Mouse (Mus musculus) stomach, embryonic 15.5 days (tissue): Measurements from ENCODE around the gene Slc29a3. TPM values are rescaled to one million over a fixed set of nuclear protein-coding genes. Genes with fewer than 3 reads are reported as not detected.
A peak's percentile ranks its signal among the peaks of the same experiment; 100 is the strongest.

ENCODE experiments used
- ATAC-seq: fragments of 200-750 bp; cut with Nextera tagmentation; 2 replicates; pipeline ENCODE4 v1.8.0; 2017; ENCODE audit warnings: low read depth, moderate number of reproducible peaks, moderate TSS enrichment; ENCODE audit not compliant: insufficient read depth, low FRiP score
- H3K27ac ChIP-seq: fragments of 300-500 bp; sonication (generic); 2 replicates; pipeline ENCODE4 v1.5.1; 2015; ENCODE audit warnings: mild to moderate bottlenecking, inconsistent platforms
- H3K27me3 ChIP-seq: fragments of 300-500 bp; sonication (generic); replicated peaks from 2 replicates; pipeline ENCODE4 v1.6.1; 2015; ENCODE audit warnings: inconsistent platforms
- H3K36me3 ChIP-seq: fragments of 300-500 bp; sonication (generic); 2 replicates; pipeline ENCODE4 v1.6.1; 2015; ENCODE audit warnings: inconsistent platforms
- H3K4me1 ChIP-seq: fragments of 300-500 bp; sonication (generic); 2 replicates; pipeline ENCODE4 v1.6.1; 2015; ENCODE audit warnings: inconsistent platforms
- H3K4me2 ChIP-seq: fragments of 300-500 bp; sonication (generic); 2 replicates; pipeline ENCODE4 v1.6.1; 2015; ENCODE audit warnings: mild to moderate bottlenecking, inconsistent platforms
- H3K4me3 ChIP-seq: fragments of 300-500 bp; sonication (generic); replicated peaks from 2 replicates; pipeline ENCODE4 v1.5.1; 2015; ENCODE audit warnings: inconsistent platforms
- H3K9ac ChIP-seq: fragments of 300-500 bp; sonication (generic); 2 replicates; pipeline ENCODE4 v1.6.1; 2015; ENCODE audit warnings: inconsistent platforms
- H3K9me3 ChIP-seq: fragments of 300-500 bp; sonication (generic); 2 replicates; pipeline ENCODE4 v1.6.1; 2016; ENCODE audit warnings: inconsistent platforms
- WGBS: fragments of 180-500 bp; shearing (Covaris S2); methylation state at CpG from one replicate; pipeline ENCODE4 v1.1.7; 2015; 5-methylcytosine and 5-hydroxymethylcytosine counted together
- polyA plus RNA-seq: library from polyadenylated mRNA; unstranded; fragments of >200 nt; fragmentation: Nextera tagmentation; extraction: Ambion mirVana; gene quantifications from 2 replicates; pipeline ENCODE4 v1.2.1, GENCODE M21; 2015

Slc29a3 gene
- polyA plus RNA-seq, 1 experiment from 2014 or later: 11.4 TPM

DNA sequence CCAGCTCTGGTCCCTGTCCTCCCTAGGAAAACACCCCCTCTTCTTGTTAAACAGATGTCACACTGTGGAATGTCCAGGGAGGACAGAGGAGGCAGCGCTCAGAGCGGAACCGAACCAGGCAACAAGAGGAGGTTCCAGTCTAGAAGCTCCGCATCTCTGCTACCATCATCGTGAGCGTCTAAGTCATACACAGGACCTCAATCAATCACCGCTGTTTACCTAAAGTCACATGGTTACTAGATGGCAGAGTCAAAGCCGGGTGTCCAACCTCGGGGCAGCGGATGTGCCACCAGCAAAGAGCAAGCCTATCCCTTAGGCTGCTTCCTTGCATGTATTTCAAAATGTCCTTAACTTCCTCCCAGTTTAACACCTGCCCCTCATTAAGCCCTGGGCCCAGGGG is 39.8 kb upstream of the Slc29a3 start:
- Histone ChIP-seq H3K27me3 (no peaks in the 10 kb centered on the region), H3K36me3 (no peaks in the 10 kb centered on the region), H3K4me2 (no peak overlapping the region), H3K4me3 (no peak overlapping the region), H3K9me3 (no peaks in the 10 kb centered on the region), H3K4me1 (peaks cover 2% of the 10 kb centered on the region; the same call in 1 of the 2 replicates), H3K27ac (no peak overlapping the region), H3K9ac (no peak overlapping the region)
- WGBS: 32% methylated on average over 10 of the region's 10 CpGs
- ATAC-seq: no peak

DNA sequence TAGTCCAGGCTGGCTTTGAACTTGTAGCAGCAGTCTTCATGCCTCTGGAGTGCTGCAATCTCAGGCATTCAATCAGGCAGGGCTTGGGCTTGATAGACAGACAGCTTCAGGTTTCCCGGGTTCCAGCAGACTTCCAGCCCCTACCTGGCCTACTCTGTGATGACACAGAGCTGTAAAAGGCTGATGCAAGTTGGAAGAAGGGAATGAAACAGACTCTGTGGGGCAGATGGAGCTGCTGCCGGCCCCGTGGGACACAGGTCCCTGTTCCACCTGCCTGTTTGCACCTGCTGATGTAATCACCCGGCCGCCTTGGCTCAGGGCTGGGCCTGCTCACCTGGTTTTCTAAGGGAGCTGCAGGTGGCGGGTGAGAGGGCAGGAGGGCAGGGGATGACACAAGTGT is 38.3 kb upstream of the Slc29a3 start:
- no peak overlapping the region for H3K9ac ChIP-seq
- no peaks in the 10 kb centered on the region for H3K36me3 ChIP-seq
- H3K27me3 ChIP-seq: no peaks in the 10 kb centered on the region
- WGBS: 75% methylated on average over 6 of the region's 6 CpGs
- no peak for ATAC-seq
- H3K4me2 ChIP-seq: no peak overlapping the region
- H3K4me3 ChIP-seq: no peak overlapping the region
- H3K27ac ChIP-seq: no peak overlapping the region
- H3K4me1 ChIP-seq: no peaks in the 10 kb centered on the region; the same call in 1 of the 2 replicates
- no peaks in the 10 kb centered on the region for H3K9me3 ChIP-seq

GRCm38 (mm10) chr10:60787303-60788074 is 34.9 kb upstream of the Slc29a3 start:
- Histone ChIP-seq H3K36me3 (no peaks in the 10 kb centered on the region), H3K4me3 (no peak overlapping the region), H3K27ac (no peak overlapping the region), H3K27me3 (no peaks in the 10 kb centered on the region), H3K9me3 (no peaks in the 10 kb centered on the region), H3K4me1 (no peaks in the 10 kb centered on the region; the same call in 1 of the 2 replicates), H3K9ac (no peak overlapping the region), H3K4me2 (no peak overlapping the region)
- 69% methylated on average over 16 of the region's 16 CpGs for WGBS
- no peak for ATAC-seq

DNA sequence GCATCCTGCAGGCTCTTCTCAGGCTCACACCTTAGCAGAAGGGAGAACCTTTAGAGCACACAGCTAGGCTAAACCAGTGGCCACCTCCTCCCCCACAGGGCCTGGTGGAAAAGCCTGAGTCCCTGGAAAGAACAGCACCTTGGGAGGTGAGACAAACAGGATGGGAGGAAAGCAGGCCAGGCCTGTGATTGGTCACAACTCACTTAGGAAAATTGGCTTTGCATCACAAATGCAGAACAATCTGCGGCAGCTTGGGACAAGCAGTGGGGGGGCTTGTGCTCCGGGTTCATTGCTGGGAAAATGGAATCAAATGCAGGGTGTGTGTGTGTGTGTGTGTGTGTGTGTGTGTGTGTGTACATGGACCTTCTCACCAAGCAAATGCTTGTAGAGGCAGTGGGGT is 31.0 kb upstream of the Slc29a3 start:
- no peak overlapping the region for H3K4me3 ChIP-seq
- no peaks in the 10 kb centered on the region for H3K27me3 ChIP-seq
- H3K9ac ChIP-seq: no peak overlapping the region
- no peak overlapping the region for H3K4me2 ChIP-seq
- no peaks in the 10 kb centered on the region for H3K36me3 ChIP-seq
- H3K9me3 ChIP-seq: no peaks in the 10 kb centered on the region
- no peaks in the 10 kb centered on the region; the same call in 1 of the 2 replicates for H3K4me1 ChIP-seq
- no peak for ATAC-seq
- H3K27ac ChIP-seq: no peak overlapping the region
- 37% methylated on average over 2 of the region's 2 CpGs for WGBS

DNA sequence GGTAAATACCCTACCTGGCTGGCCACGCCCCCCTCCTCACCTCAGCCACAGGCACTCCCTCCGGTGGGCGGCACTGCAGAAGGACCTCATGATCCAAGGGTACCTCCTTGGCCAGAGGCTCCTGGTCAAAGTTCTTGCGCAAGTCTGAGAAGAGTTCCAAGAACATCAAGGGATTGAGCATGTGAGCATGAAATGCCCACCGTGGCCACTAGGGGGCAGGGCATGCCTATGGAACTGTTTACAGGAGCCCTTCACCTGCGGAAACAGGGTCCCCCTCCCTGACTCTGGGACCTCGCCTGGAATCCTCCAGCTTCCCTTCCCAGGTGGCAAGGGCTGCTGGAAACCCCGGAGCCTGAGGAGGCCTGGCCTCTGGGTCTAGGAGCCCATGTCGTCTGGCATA is 27.0 kb upstream of the Slc29a3 start:
- no peaks in the 10 kb centered on the region for H3K27me3 ChIP-seq
- 8% methylated on average over 9 of the region's 9 CpGs for WGBS
- no peaks in the 10 kb centered on the region for H3K4me1 ChIP-seq
- no peaks in the 10 kb centered on the region for H3K36me3 ChIP-seq
- H3K27ac ChIP-seq: no peak overlapping the region
- no peaks in the 10 kb centered on the region for H3K9me3 ChIP-seq
- H3K4me2 ChIP-seq: no peak overlapping the region
- no peak overlapping the region for H3K9ac ChIP-seq
- ATAC-seq: peak; percentile 29; the same call in 1 of the 2 replicates
- no peak overlapping the region for H3K4me3 ChIP-seq

GRCm38 (mm10) chr10:60778542-60778941 is 25.9 kb upstream of the Slc29a3 start:
- no peak overlapping the region for H3K4me3 ChIP-seq
- H3K9ac ChIP-seq: no peak overlapping the region
- no peaks in the 10 kb centered on the region for H3K27me3 ChIP-seq
- WGBS: 65% methylated on average over 12 of the region's 12 CpGs
- no peak for ATAC-seq
- no peak overlapping the region for H3K27ac ChIP-seq
- no peaks in the 10 kb centered on the region for H3K36me3 ChIP-seq
- no peaks in the 10 kb centered on the region for H3K4me1 ChIP-seq
- no peak overlapping the region for H3K4me2 ChIP-seq
- no peaks in the 10 kb centered on the region for H3K9me3 ChIP-seq

DNA sequence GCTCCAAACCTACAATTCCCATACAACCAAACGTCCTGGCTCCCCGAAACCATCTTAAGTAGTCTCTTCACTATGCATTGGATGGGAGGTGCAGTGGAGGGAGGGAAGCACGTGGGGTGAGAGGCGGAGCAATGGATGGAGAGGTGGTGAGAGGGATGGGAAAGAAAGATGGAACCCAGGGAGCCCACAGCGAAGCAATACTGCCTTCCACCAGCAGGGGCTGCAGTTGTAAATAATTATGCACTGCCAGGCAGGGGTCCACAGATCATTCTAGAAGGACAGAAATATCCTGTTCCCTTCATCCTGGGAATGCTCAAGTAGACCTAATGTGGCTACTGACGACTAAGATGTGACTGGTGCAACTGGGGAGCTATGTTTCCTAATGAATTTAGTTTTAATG is 22.9 kb upstream of the Slc29a3 start:
- no peaks in the 10 kb centered on the region for H3K4me1 ChIP-seq
- ATAC-seq: no peak
- H3K27me3 ChIP-seq: no peaks in the 10 kb centered on the region
- no peak overlapping the region for H3K4me3 ChIP-seq
- 75% methylated on average over 6 of the region's 6 CpGs for WGBS
- no peaks in the 10 kb centered on the region for H3K36me3 ChIP-seq
- H3K9me3 ChIP-seq: no peaks in the 10 kb centered on the region
- H3K4me2 ChIP-seq: no peak overlapping the region
- H3K9ac ChIP-seq: no peak overlapping the region
- H3K27ac ChIP-seq: no peak overlapping the region

DNA sequence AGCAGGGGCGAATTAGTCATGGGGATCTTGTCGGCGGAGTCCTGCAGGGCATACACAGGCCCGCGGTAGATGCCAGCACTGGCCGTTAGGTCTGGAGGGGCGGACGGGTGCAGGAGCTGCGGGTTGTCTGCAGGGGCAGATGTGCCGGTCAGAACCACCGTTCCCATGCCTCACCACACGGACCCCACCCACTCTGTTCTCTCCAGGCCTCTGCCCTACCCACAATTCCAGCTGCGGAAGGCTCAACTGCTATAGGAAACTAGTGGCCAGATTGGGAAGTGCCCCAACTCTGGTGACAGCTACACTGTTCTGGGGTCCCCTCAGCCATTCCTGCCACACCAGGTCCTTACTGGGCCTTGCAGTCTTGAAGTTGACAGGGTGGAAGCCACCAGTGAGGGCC is 22.0 kb upstream of the Slc29a3 start:
- H3K36me3 ChIP-seq: no peaks in the 10 kb centered on the region
- no peak overlapping the region for H3K27ac ChIP-seq
- no peaks in the 10 kb centered on the region for H3K27me3 ChIP-seq
- no peak overlapping the region for H3K4me3 ChIP-seq
- no peaks in the 10 kb centered on the region for H3K9me3 ChIP-seq
- no peak overlapping the region for H3K4me2 ChIP-seq
- no peaks in the 10 kb centered on the region for H3K4me1 ChIP-seq
- no peak overlapping the region for H3K9ac ChIP-seq
- ATAC-seq: no peak
- WGBS: 92% methylated on average over 13 of the region's 13 CpGs

- ATAC-seq: no peak
- Histone ChIP-seq H3K36me3 (no peaks in the 10 kb centered on the region), H3K4me3 (no peak overlapping the region), H3K4me2 (no peak overlapping the region), H3K27ac (no peak overlapping the region), H3K27me3 (no peaks in the 10 kb centered on the region), H3K9ac (no peak overlapping the region), H3K4me1 (no peaks in the 10 kb centered on the region), H3K9me3 (no peaks in the 10 kb centered on the region)
- WGBS: 64% methylated on average over 4 of the region's 4 CpGs
Observed at GRCm38 (mm10) chr10:60770855-60771254, 18.3 kb upstream of the Slc29a3 start.

GRCm38 (mm10) chr10:60768614-60769013 is 16.0 kb upstream of the Slc29a3 start:
- Histone ChIP-seq H3K4me1 (no peaks in the 10 kb centered on the region), H3K36me3 (no peaks in the 10 kb centered on the region)
- no peak for ATAC-seq

GRCm38 (mm10) chr10:60767400-60767799 is 14.8 kb upstream of the Slc29a3 start:
- Histone ChIP-seq H3K4me3 (no peak overlapping the region), H3K27me3 (no peaks in the 10 kb centered on the region), H3K4me1 (no peaks in the 10 kb centered on the region), H3K9ac (no peak overlapping the region), H3K9me3 (no peaks in the 10 kb centered on the region), H3K4me2 (no peak overlapping the region), H3K36me3 (no peaks in the 10 kb centered on the region), H3K27ac (no peak overlapping the region)
- 80% methylated on average over 7 of the region's 7 CpGs for WGBS
- 0 out of 2 replicates have a peak, but pooled peaks have one; percentile 33 for ATAC-seq

More at GRCm38 (mm10) chr10:60768614-60769013, 16.0 kb upstream of the Slc29a3 start:
- Histone ChIP-seq H3K4me3 (no peak overlapping the region), H3K9me3 (no peaks in the 10 kb centered on the region), H3K4me2 (no peak overlapping the region), H3K9ac (no peak overlapping the region), H3K27ac (no peak overlapping the region), H3K27me3 (no peaks in the 10 kb centered on the region)
- 75% methylated on average over 7 of the region's 7 CpGs for WGBS

GRCm38 (mm10) chr10:60762126-60762525 is 9.5 kb upstream of the Slc29a3 start:
- Histone ChIP-seq H3K9ac (no peak overlapping the region), H3K27me3 (no peaks in the 10 kb centered on the region), H3K4me1 (no peaks in the 10 kb centered on the region), H3K36me3 (no peaks in the 10 kb centered on the region), H3K4me2 (no peak overlapping the region), H3K4me3 (no peak overlapping the region), H3K27ac (no peak overlapping the region), H3K9me3 (no peaks in the 10 kb centered on the region)
- ATAC-seq: no peak
- WGBS: 74% methylated on average over 1 of the region's 1 CpGs
